Mouse (Mus musculus) embryonic facial prominence, embryonic 14.5 days (tissue): ENCODE data around the gene 2410015M20Rik. TPM values are rescaled to one million over a fixed set of nuclear protein-coding genes. Genes with fewer than 3 reads are reported as not detected.

Experiments used
- ATAC-seq: fragments of 200-750 bp; cut with Nextera tagmentation; 2 replicates; pipeline ENCODE4 v1.8.0; 2017; ENCODE audit warnings: low read depth, moderate number of reproducible peaks, moderate TSS enrichment
- DNase-seq: peaks from one replicate; pipeline ENCODE4 v3.0.0-alpha.2; 2015; ENCODE audit warnings: low spot score
- H3K27ac ChIP-seq: fragments of 300-500 bp; sonication (generic); replicated peaks from 2 replicates; pipeline ENCODE4 v1.5.1; 2014; ENCODE audit warnings: low read depth, mild to moderate bottlenecking, low read length, moderate library complexity
- H3K27me3 ChIP-seq: fragments of 300-500 bp; sonication (generic); replicated peaks from 2 replicates; pipeline ENCODE4 v1.6.1; 2014; ENCODE audit warnings: low read length; ENCODE audit not compliant: control insufficient read depth, insufficient read depth
- H3K36me3 ChIP-seq: fragments of 300-500 bp; sonication (generic); 2 replicates; pipeline ENCODE4 v1.6.1; 2014; ENCODE audit warnings: low read length, mixed read lengths; ENCODE audit not compliant: control insufficient read depth, insufficient read depth
- H3K4me1 ChIP-seq: fragments of 300-500 bp; sonication (generic); 2 replicates; pipeline ENCODE4 v1.6.1; 2014; ENCODE audit warnings: antibody characterized with exemption, low read length; ENCODE audit not compliant: control insufficient read depth, insufficient read depth
- H3K4me2 ChIP-seq: fragments of 300-500 bp; sonication (generic); 2 replicates; pipeline ENCODE4 v1.6.1; 2014; ENCODE audit warnings: low read depth, mild to moderate bottlenecking, low read length, moderate library complexity, mixed read lengths
- H3K4me3 ChIP-seq: fragments of 300-500 bp; sonication (generic); 2 replicates; pipeline ENCODE4 v1.5.1; 2014; ENCODE audit warnings: low read depth, mild to moderate bottlenecking, low read length
- H3K9ac ChIP-seq: fragments of 300-500 bp; sonication (generic); 2 replicates; pipeline ENCODE4 v1.6.1; 2014; ENCODE audit warnings: low read depth, mild to moderate bottlenecking, low read length, moderate library complexity, mixed read lengths
- H3K9me3 ChIP-seq: fragments of 300-500 bp; sonication (generic); 2 replicates; pipeline ENCODE4 v1.6.1; 2016; ENCODE audit warnings: low read length; ENCODE audit not compliant: control insufficient read depth
- WGBS: fragments of 180-500 bp; shearing (Covaris S2); extraction: QIAGEN DNeasy Blood & Tissue Kit; methylation state at CpG from one replicate; pipeline ENCODE4 v1.1.7; 2014; 5-methylcytosine and 5-hydroxymethylcytosine counted together
- polyA plus RNA-seq: library from polyadenylated mRNA; unstranded; fragments of >200 nt; fragmentation: Nextera tagmentation; extraction: Ambion mirVana; gene quantifications from 2 replicates; pipeline ENCODE4 v1.2.1, GENCODE M21; 2014

Gene 2410015M20Rik
- 271 and 281 TPM in 2 replicates for polyA plus RNA-seq

- Histone ChIP-seq H3K9ac (peak within 1 kb of the TSS; percentile 84), H3K27me3 (no peaks in the 10 kb centered on the region), H3K4me1 (peaks cover 18% of the 10 kb centered on the region; the same call in 1 of the 2 replicates), H3K27ac (peak within 1 kb of the TSS; percentile 70), H3K9me3 (no peaks in the 10 kb centered on the region), H3K4me2 (peak within 1 kb of the TSS; percentile 86), H3K36me3 (peaks cover 32% of the 10 kb centered on the region), H3K4me3 (peak within 1 kb of the TSS; percentile 73)
- under 1% methylated on average over 44 of the region's 44 CpGs for WGBS
- DNase-seq (peak; percentile 99), ATAC-seq (peak; percentile 90)
These were observed at the start of gene 2410015M20Rik for GRCm38 (mm10) chr17:56609452-56610171. Gene 2410015M20Rik, minus strand, starts transcription at chr17:56609771.

DNA sequence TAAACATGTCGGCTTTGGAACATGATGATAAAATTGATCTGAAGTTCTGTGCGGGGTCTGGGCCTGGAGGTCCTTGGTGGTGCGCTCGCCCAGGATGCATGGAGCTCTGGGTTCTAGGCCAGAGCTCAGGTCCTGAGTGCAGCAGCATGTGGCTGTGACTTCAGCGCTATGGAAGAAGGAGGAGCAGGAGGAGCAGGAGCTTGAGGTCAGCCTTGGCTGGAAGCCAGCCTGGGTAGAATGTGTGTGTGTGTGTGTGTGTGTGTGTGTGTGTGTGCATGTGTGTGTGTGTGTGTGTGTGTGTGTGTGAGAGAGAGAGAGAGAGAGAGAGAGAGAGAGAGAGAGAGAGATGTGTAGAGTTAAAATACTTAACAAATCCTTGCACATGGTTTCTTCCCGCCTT is 46.6 kb upstream of the 2410015M20Rik start:
- no peaks in the 10 kb centered on the region for H3K4me1 ChIP-seq
- no peak overlapping the region for H3K4me2 ChIP-seq
- no peak overlapping the region for H3K9ac ChIP-seq
- H3K9me3 ChIP-seq, result no peaks in the 10 kb centered on the region
- WGBS, result 88% methylated on average over 6 of the region's 6 CpGs
- no peak for DNase-seq
- no peak overlapping the region for H3K4me3 ChIP-seq
- ATAC-seq, result no peak
- no peaks in the 10 kb centered on the region for H3K27me3 ChIP-seq
- no peak overlapping the region for H3K27ac ChIP-seq
- H3K36me3 ChIP-seq, result no peaks in the 10 kb centered on the region

- H3K9ac ChIP-seq, result no peak overlapping the region
These were observed 45.7 kb upstream of the 2410015M20Rik start for GRCm38 (mm10) chr17:56655311-56655710.

GRCm38 (mm10) chr17:56654771-56655170 is 45.2 kb upstream of the 2410015M20Rik start:
- 70% methylated on average over 2 of the region's 2 CpGs for WGBS
- no peak for DNase-seq

More at GRCm38 (mm10) chr17:56655311-56655710, 45.7 kb upstream of the 2410015M20Rik start:
- H3K4me1 ChIP-seq, result no peaks in the 10 kb centered on the region
- ATAC-seq, result no peak
- no peak overlapping the region for H3K4me2 ChIP-seq
- no peak overlapping the region for H3K27ac ChIP-seq
- no peak overlapping the region for H3K4me3 ChIP-seq
- no peaks in the 10 kb centered on the region for H3K27me3 ChIP-seq
- DNase-seq, result no peak
- WGBS, result 73% methylated on average over 3 of the region's 3 CpGs
- H3K36me3 ChIP-seq, result no peaks in the 10 kb centered on the region
- no peaks in the 10 kb centered on the region for H3K9me3 ChIP-seq

DNA sequence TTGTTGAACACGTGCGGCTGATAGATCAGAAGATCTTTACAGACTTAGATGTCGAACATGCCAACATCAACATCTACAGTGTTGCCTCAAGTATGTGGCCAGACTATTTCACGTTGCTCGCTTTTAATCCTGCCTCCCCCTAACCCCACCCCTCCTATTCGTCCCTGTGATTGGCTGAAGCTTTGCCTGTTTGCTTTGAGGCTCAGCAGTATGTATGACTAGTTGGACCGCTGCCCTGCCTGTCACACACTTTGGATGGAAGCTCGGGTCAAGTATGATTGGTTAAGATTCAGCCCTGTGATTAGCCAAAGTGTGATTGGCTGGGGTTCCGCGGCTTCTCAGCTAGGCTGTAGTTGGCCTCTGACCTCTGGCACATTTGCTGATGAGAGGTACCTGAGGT is 42.2 kb upstream of the 2410015M20Rik start:
- H3K4me3 ChIP-seq, result no peak overlapping the region
- H3K36me3 ChIP-seq, result no peaks in the 10 kb centered on the region
- no peaks in the 10 kb centered on the region for H3K9me3 ChIP-seq
- no peaks in the 10 kb centered on the region for H3K27me3 ChIP-seq
- H3K4me1 ChIP-seq, result no peaks in the 10 kb centered on the region
- 35% methylated on average over 10 of the region's 10 CpGs for WGBS
- H3K9ac ChIP-seq, result no peak overlapping the region
- ATAC-seq (no peak), DNase-seq (peak; percentile 27)
- H3K4me2 ChIP-seq, result no peak overlapping the region
- no peak overlapping the region for H3K27ac ChIP-seq

More at GRCm38 (mm10) chr17:56654771-56655170, 45.2 kb upstream of the 2410015M20Rik start:
- ATAC-seq, result no peak
- Histone ChIP-seq H3K27ac (no peak overlapping the region), H3K27me3 (no peaks in the 10 kb centered on the region), H3K9me3 (no peaks in the 10 kb centered on the region), H3K36me3 (no peaks in the 10 kb centered on the region), H3K4me2 (no peak overlapping the region), H3K9ac (no peak overlapping the region), H3K4me3 (no peak overlapping the region), H3K4me1 (no peaks in the 10 kb centered on the region)

DNA sequence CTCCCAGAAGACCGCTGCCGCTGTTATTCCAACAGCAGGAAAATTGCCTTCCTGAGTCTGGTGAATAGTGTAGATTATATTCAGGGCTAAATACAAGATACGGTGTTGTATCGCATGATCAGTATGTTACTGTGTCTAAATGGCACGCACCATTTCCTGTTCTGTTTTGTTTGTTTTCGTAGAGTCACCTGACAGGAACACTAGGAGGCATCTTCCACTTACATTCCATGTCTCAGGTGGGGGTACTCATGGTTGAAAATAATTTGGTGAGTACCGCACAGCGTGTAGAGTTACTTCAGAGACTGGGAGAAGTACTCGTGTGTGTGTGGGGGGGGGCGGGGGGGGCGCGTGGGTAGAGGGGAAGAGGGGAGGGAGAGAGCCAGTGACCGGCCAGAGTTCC is 38.0 kb upstream of the 2410015M20Rik start:
- Histone ChIP-seq H3K9ac (no peak overlapping the region), H3K27ac (no peak overlapping the region), H3K36me3 (no peaks in the 10 kb centered on the region), H3K4me1 (no peaks in the 10 kb centered on the region), H3K27me3 (no peaks in the 10 kb centered on the region), H3K4me2 (no peak overlapping the region), H3K4me3 (no peak overlapping the region), H3K9me3 (no peaks in the 10 kb centered on the region)
- no peak for DNase-seq
- 54% methylated on average over 10 of the region's 13 CpGs for WGBS
- ATAC-seq, result no peak

DNA sequence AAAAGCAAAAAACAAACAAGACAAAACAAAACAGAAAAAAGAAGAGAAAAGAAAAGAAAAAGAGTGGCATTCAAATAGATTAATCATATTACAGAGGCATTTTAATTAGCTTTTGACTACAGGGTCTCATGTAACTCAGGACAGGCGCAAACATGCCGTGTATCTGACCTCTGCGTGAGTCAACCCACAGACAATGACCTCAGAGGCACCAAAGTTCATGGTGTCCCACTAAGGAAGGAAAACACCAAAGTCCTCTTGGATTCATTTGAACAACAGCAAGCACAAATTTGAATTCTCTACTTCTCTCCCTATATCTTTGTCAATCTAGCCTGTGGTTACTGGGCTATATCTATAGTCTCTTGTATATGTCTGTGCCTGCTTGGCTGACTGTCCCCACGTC is 33.7 kb upstream of the 2410015M20Rik start:
- Histone ChIP-seq H3K27me3 (no peaks in the 10 kb centered on the region), H3K9ac (no peak overlapping the region), H3K27ac (no peak overlapping the region), H3K4me2 (no peak overlapping the region), H3K9me3 (no peaks in the 10 kb centered on the region), H3K4me1 (no peaks in the 10 kb centered on the region), H3K36me3 (no peaks in the 10 kb centered on the region), H3K4me3 (no peak overlapping the region)
- no peak for ATAC-seq
- no peak for DNase-seq
- 81% methylated on average over 4 of the region's 4 CpGs for WGBS

- Histone ChIP-seq H3K4me3 (no peak overlapping the region), H3K9ac (no peak overlapping the region), H3K36me3 (no peaks in the 10 kb centered on the region), H3K9me3 (no peaks in the 10 kb centered on the region), H3K4me2 (no peak overlapping the region), H3K27ac (no peak overlapping the region), H3K4me1 (no peaks in the 10 kb centered on the region), H3K27me3 (no peaks in the 10 kb centered on the region)
- ATAC-seq (no peak), DNase-seq (no peak)
- 83% methylated on average over 6 of the region's 6 CpGs for WGBS
These were observed 24.5 kb upstream of the 2410015M20Rik start for GRCm38 (mm10) chr17:56634023-56634422.

DNA sequence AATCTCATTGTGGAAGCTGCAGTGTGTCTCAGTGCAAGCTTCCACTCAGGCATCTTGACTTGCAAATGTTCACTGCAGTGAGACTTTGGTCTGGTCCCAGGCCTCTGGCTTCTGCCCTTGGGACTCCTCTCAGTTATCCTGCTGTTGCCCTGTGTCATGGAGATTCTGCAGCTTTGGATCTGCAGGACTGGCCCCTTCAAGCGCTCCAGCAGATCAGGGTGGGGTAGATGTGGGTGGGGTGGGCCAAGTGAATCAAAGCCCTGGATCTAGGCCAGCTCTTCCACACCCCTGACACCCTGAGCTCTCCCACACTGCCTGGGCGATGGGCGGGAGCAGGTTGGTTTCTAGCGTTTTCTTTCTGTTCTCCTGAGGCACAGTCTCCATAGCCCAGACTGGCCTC is 22.2 kb upstream of the 2410015M20Rik start:
- no peak overlapping the region for H3K9ac ChIP-seq
- no peak for DNase-seq
- no peaks in the 10 kb centered on the region for H3K36me3 ChIP-seq
- no peak overlapping the region for H3K4me3 ChIP-seq
- no peaks in the 10 kb centered on the region for H3K27me3 ChIP-seq
- ATAC-seq, result no peak
- no peak overlapping the region for H3K4me2 ChIP-seq
- no peak overlapping the region for H3K27ac ChIP-seq
- 44% methylated on average over 4 of the region's 4 CpGs for WGBS
- no peaks in the 10 kb centered on the region for H3K4me1 ChIP-seq
- H3K9me3 ChIP-seq, result no peaks in the 10 kb centered on the region
